ENCODE assay signal across 17 mouse cellular contexts in genomic region chr12:3773643-3774042, GRCm38 (mm10).
"Had no signal": no experiment of that assay in that cellular context is flagged by ENCODE, and none has a peak within 500 bp of the region (broad histone marks: within the 10 kb centered on the region; RNA-seq: fewer than 3 reads in every experiment).

No protein-coding gene starts in this region.

- H3K4me1 ChIP-seq: midbrain, embryonic 10.5 days; midbrain, embryonic 13.5 days; neural tube, embryonic 13.5 days; stomach, embryonic 15.5 days had no signal

- H3K9ac ChIP-seq: liver, embryonic 13.5 days; midbrain, embryonic 13.5 days; neural tube, embryonic 13.5 days; stomach, embryonic 15.5 days had no signal

- H3K27me3 ChIP-seq: liver, embryonic 13.5 days; midbrain, embryonic 13.5 days; neural tube, embryonic 13.5 days; stomach, embryonic 15.5 days had no signal

- H3K4me3 ChIP-seq: layer of hippocampus, adult 2 months; liver, embryonic 13.5 days; midbrain, embryonic 10.5 days; midbrain, embryonic 13.5 days; myocyte; neural tube, embryonic 13.5 days; stomach, embryonic 15.5 days had no signal

- DNase-seq: layer of hippocampus, adult 9-11 months; liver, embryonic 13.5 days; lung, adult 2 months; lung, postnatal 14 days; lung, postnatal 4 days; right cerebral cortex, postnatal 25 days; spleen, adult 18-20 months; thymus, adult 18-20 months; thymus, postnatal 36 days had no signal

- H3K36me3 ChIP-seq: liver, embryonic 13.5 days; stomach, embryonic 15.5 days had no signal

- H3K9me3 ChIP-seq: liver, embryonic 13.5 days; midbrain, embryonic 10.5 days; midbrain, embryonic 13.5 days; neural tube, embryonic 13.5 days; stomach, embryonic 15.5 days had no signal

- ATAC-seq: midbrain, embryonic 13.5 days; midbrain, embryonic 16.5 days had no signal

- H3K27ac ChIP-seq: kidney, postnatal 0 days; layer of hippocampus, adult 2 months; liver, embryonic 13.5 days; midbrain, embryonic 13.5 days; neural tube, embryonic 13.5 days; stomach, embryonic 15.5 days had no signal

- H3K4me2 ChIP-seq: liver, embryonic 13.5 days; midbrain, embryonic 13.5 days; neural tube, embryonic 13.5 days; stomach, embryonic 15.5 days had no signal
